Mouse (Mus musculus) c-Kit-positive CD71-positive TER-119-positive erythroid progenitor cells, embryonic 14.5 days (primary cell): ENCODE data around the gene Ripor2.

Experiments
- DNase-seq: peaks from one replicate; pipeline ENCODE4 v3.0.0-alpha.2; 2013; ENCODE audit warnings: low spot score

Gene Ripor2

GRCm38 (mm10) chr13:24584403-24584802, 2.4 kb downstream of the Ripor2 start:
- no peak for DNase-seq

GRCm38 (mm10) chr13:24584841-24585240, 2.9 kb downstream of the Ripor2 start:
- DNase-seq, result no peak

- DNase-seq, result no peak
Measured at GRCm38 (mm10) chr13:24585369-24585768, 3.4 kb downstream of the Ripor2 start.

GRCm38 (mm10) chr13:24587192-24587895, 5.4 kb downstream of the Ripor2 start:
- DNase-seq, result no peak

GRCm38 (mm10) chr13:24588603-24589002, 6.6 kb downstream of the Ripor2 start:
- no peak for DNase-seq

GRCm38 (mm10) chr13:24591737-24592136, 9.7 kb downstream of the Ripor2 start:
- DNase-seq, result no peak

GRCm38 (mm10) chr13:24594303-24594702, 12.3 kb downstream of the Ripor2 start:
- no peak for DNase-seq

GRCm38 (mm10) chr13:24599631-24600041, 17.6 kb downstream of the Ripor2 start:
- DNase-seq, result no peak

- peak; percentile 33 for DNase-seq
Measured at GRCm38 (mm10) chr13:24602978-24603377, 21.0 kb downstream of the Ripor2 start.

- DNase-seq, result no peak
Measured at GRCm38 (mm10) chr13:24603591-24604009, 21.6 kb downstream of the Ripor2 start.

- no peak for DNase-seq
Measured at GRCm38 (mm10) chr13:24604096-24604495, 22.1 kb downstream of the Ripor2 start.

- no peak for DNase-seq
Measured at GRCm38 (mm10) chr13:24604761-24605591, 23.0 kb downstream of the Ripor2 start.

- DNase-seq, result no peak
Measured at GRCm38 (mm10) chr13:24605755-24606154, 23.8 kb downstream of the Ripor2 start.

- DNase-seq, result no peak
Measured at GRCm38 (mm10) chr13:24607961-24608360, 26.0 kb downstream of the Ripor2 start.

GRCm38 (mm10) chr13:24608709-24609108, 26.7 kb downstream of the Ripor2 start:
- DNase-seq, result no peak

GRCm38 (mm10) chr13:24610883-24611282, 28.9 kb downstream of the Ripor2 start:
- no peak for DNase-seq

- DNase-seq, result no peak
Measured at GRCm38 (mm10) chr13:24613031-24613430, 31.0 kb downstream of the Ripor2 start.

- peak; percentile 31 for DNase-seq
Measured at GRCm38 (mm10) chr13:24613433-24613832, 31.4 kb downstream of the Ripor2 start.

- DNase-seq, result no peak
Measured at GRCm38 (mm10) chr13:24613927-24614780, 32.2 kb downstream of the Ripor2 start.

GRCm38 (mm10) chr13:24615921-24616565, 34.1 kb downstream of the Ripor2 start:
- peak; percentile 32 for DNase-seq

GRCm38 (mm10) chr13:24616645-24617044, 34.7 kb downstream of the Ripor2 start:
- no peak for DNase-seq
